Mouse (Mus musculus): ENCODE results near the gene Cyp8b1. TPM values are rescaled to one million over a fixed set of nuclear protein-coding genes. Genes with fewer than 3 reads are reported as not detected.

Gene Cyp8b1
- total RNA-seq, 1 experiment = not detected

DNA sequence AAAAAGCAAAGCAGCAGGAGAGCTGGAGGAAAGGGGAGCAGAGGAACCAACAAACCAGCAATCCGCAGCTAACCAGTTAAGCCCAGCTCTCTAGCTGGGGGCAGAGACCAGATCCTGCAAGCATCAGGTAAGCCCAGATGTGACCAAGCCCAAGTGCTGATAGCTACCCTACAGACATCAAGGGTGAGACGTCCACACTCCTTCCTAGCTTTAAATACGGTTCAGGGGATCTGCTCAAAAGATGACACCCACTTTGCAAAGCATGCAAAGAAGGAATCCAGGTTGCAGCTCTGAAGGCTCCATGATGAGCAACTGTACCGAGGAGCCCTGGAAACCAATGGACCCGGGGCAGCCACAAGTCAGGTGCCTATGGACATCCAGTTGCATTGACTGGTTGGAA lies 9.6 kb downstream of the Cyp8b1 start:
- in situ Hi-C loops (cut with MboI; ENCODE audit: low sequenced_read_pairs in 2 of 2, unreplicated experiment in 2 of 2) = no loop called here
- DNase-seq (ENCODE audit: low read depth, low spot score) = no peak
- peaks cover 0 to 2% of the 10 kb centered on the region in 2 experiments; a peak in 1 of 4 replicates for H3K4me1 ChIP-seq (ENCODE audit: control insufficient read depth in 2 of 2, insufficient read depth in 2 of 2, low read length in 2 of 2, poor library complexity in 1 of 2)
- no peaks in the 10 kb centered on the region for H3K36me3 ChIP-seq (ENCODE audit: control insufficient read depth, insufficient read depth, low read length, poor library complexity, severe bottlenecking)
- TF ChIP-seq ZNF384 (IDR thresholded peaks at IDR 0.05; ENCODE audit: low read depth, low read length) = no peak
- TF ChIP-seq CHD2 (IDR thresholded peaks at IDR 0.05; ENCODE audit: low read depth, low read length) = no peak
- no peak for TF ChIP-seq ZC3H11A (IDR thresholded peaks at IDR 0.05; ENCODE audit: borderline replicate concordance, low read depth, low read length)
- TF ChIP-seq HCFC1 (IDR thresholded peaks at IDR 0.05; ENCODE audit: borderline replicate concordance, insufficient read depth, low read length) = no peak
- no peak for TF ChIP-seq MAFK (IDR thresholded peaks at IDR 0.05; ENCODE audit: insufficient read depth, low read depth, low read length)
- no peak overlapping the region for H3K27ac ChIP-seq (ENCODE audit: insufficient read depth, low read depth, low read length, poor library complexity, severe bottlenecking)
- H3K4me3 ChIP-seq (ENCODE audit: insufficient read depth in 1 of 2, low read depth in 1 of 2, low read length in 2 of 2, poor library complexity in 1 of 2, severe bottlenecking in 1 of 2) = no peak overlapping the region
- H3K9ac ChIP-seq (ENCODE audit: insufficient read depth, low read depth, low read length, poor library complexity, severe bottlenecking) = no peak overlapping the region
- no peaks in the 10 kb centered on the region for H3K9me3 ChIP-seq (ENCODE audit: control insufficient read depth, insufficient read depth, low read depth, low read length)

DNA sequence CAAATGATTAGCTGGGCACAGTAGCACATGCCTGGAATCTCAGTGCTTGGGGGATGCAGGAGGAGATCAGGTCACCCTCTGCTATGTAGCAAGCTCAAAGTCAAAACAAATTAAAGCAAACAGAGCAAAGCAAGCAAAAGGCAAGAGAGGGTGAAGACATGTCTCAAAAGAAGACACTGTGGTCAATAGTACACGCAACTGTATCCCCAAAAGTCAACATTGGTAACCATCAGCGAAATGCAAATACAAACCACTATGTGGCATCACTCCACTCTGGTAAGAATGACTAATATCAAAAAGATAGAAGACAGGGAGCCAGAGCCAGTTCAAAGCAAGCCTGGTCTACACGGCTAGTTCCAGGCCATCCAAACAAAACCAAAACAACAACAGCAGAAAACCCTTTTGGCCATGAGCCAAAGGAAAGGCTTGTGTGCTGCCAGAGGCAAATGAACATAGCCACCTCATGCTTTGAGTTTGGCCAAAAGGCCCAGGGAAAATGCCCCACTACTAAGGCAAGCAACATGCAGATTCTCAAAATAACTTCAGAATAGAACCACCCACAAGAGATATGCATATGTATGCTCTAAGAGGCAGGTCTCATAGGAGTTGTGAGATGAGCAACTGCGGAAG lies 10.4 kb downstream of the Cyp8b1 start:
- Histone ChIP-seq H3K9me3 (ENCODE audit: control insufficient read depth, insufficient read depth, low read depth, low read length) (no peaks in the 10 kb centered on the region), H3K36me3 (ENCODE audit: control insufficient read depth, insufficient read depth, low read length, poor library complexity, severe bottlenecking) (no peaks in the 10 kb centered on the region), H3K4me3 (ENCODE audit: insufficient read depth in 1 of 2, low read depth in 1 of 2, low read length in 2 of 2, poor library complexity in 1 of 2, severe bottlenecking in 1 of 2) (no peak overlapping the region), H3K4me1 (ENCODE audit: control insufficient read depth in 2 of 2, insufficient read depth in 2 of 2, low read length in 2 of 2, poor library complexity in 1 of 2) (peaks cover 0 to 2% of the 10 kb centered on the region in 2 experiments; a peak in 1 of 4 replicates), H3K9ac (ENCODE audit: insufficient read depth, low read depth, low read length, poor library complexity, severe bottlenecking) (no peak overlapping the region), H3K27ac (ENCODE audit: insufficient read depth, low read depth, low read length, poor library complexity, severe bottlenecking) (no peak overlapping the region)
- no peak for DNase-seq (ENCODE audit: low read depth, low spot score)
- TF ChIP-seq HCFC1 (IDR thresholded peaks at IDR 0.05; ENCODE audit: borderline replicate concordance, insufficient read depth, low read length) (no peak), CHD2 (IDR thresholded peaks at IDR 0.05; ENCODE audit: low read depth, low read length) (no peak), MAFK (IDR thresholded peaks at IDR 0.05; ENCODE audit: insufficient read depth, low read depth, low read length) (no peak), ZNF384 (IDR thresholded peaks at IDR 0.05; ENCODE audit: low read depth, low read length) (no peak), ZC3H11A (IDR thresholded peaks at IDR 0.05; ENCODE audit: borderline replicate concordance, low read depth, low read length) (no peak)
- in situ Hi-C loops (cut with MboI; ENCODE audit: low sequenced_read_pairs in 2 of 2, unreplicated experiment in 2 of 2) = no loop called here

DNA sequence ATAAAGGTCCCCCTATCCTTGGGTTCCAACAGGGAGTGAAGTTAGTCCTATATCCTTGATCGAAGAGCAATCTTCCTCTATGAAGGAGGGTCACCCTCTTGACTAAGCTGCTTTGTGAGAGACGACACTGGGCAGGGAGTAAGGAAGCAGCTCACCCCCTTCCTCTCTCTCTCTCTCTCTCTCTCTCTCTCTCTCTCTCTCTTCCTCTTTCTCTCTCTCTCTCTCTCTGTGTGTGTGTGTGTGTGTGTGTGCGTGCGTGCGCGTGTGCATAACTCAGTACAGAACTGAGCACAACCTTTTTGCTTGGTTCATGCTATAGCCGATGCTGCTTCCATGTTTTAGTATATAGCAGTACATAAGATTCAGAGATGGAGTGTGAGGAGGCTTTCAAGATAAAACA lies 11.2 kb downstream of the Cyp8b1 start:
- in situ Hi-C loops (cut with MboI; ENCODE audit: low sequenced_read_pairs in 2 of 2, unreplicated experiment in 2 of 2) = no loop called here
- Histone ChIP-seq H3K9me3 (ENCODE audit: control insufficient read depth, insufficient read depth, low read depth, low read length) (no peaks in the 10 kb centered on the region), H3K4me3 (ENCODE audit: insufficient read depth in 1 of 2, low read depth in 1 of 2, low read length in 2 of 2, poor library complexity in 1 of 2, severe bottlenecking in 1 of 2) (no peak overlapping the region), H3K4me1 (ENCODE audit: control insufficient read depth in 2 of 2, insufficient read depth in 2 of 2, low read length in 2 of 2, poor library complexity in 1 of 2) (peaks cover 0 to 2% of the 10 kb centered on the region in 2 experiments; a peak in 1 of 4 replicates), H3K27ac (ENCODE audit: insufficient read depth, low read depth, low read length, poor library complexity, severe bottlenecking) (no peak overlapping the region), H3K36me3 (ENCODE audit: control insufficient read depth, insufficient read depth, low read length, poor library complexity, severe bottlenecking) (no peaks in the 10 kb centered on the region), H3K9ac (ENCODE audit: insufficient read depth, low read depth, low read length, poor library complexity, severe bottlenecking) (no peak overlapping the region)
- TF ChIP-seq HCFC1 (IDR thresholded peaks at IDR 0.05; ENCODE audit: borderline replicate concordance, insufficient read depth, low read length) = no peak
- no peak for TF ChIP-seq CHD2 (IDR thresholded peaks at IDR 0.05; ENCODE audit: low read depth, low read length)
- no peak for TF ChIP-seq MAFK (IDR thresholded peaks at IDR 0.05; ENCODE audit: insufficient read depth, low read depth, low read length)
- no peak for TF ChIP-seq ZC3H11A (IDR thresholded peaks at IDR 0.05; ENCODE audit: borderline replicate concordance, low read depth, low read length)
- no peak for TF ChIP-seq ZNF384 (IDR thresholded peaks at IDR 0.05; ENCODE audit: low read depth, low read length)
- no peak for DNase-seq (ENCODE audit: low read depth, low spot score)

DNA sequence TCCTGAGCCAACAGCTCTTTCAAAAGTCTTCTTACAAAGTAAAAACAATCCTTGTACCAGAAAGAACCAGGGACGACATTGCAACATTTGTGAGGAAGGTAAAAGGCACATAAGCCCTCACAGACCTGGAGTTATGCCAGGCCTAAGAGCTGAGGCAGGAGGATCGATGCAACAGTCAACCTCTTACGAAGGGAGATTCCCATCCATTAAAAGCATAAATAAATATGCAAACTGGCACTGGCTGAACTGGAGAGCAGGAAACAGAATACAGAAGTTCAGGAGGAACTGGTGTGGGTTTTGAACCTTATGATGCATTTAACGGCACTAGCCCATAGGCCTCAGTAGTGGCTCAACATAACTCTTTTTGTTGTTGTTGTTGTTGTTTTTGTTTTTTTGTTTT lies 11.8 kb downstream of the Cyp8b1 start:
- Histone ChIP-seq H3K36me3 (ENCODE audit: control insufficient read depth, insufficient read depth, low read length, poor library complexity, severe bottlenecking) (no peaks in the 10 kb centered on the region), H3K9ac (ENCODE audit: insufficient read depth, low read depth, low read length, poor library complexity, severe bottlenecking) (no peak overlapping the region), H3K9me3 (ENCODE audit: control insufficient read depth, insufficient read depth, low read depth, low read length) (no peaks in the 10 kb centered on the region), H3K4me1 (ENCODE audit: control insufficient read depth in 2 of 2, insufficient read depth in 2 of 2, low read length in 2 of 2, poor library complexity in 1 of 2) (peaks cover 0 to 2% of the 10 kb centered on the region in 2 experiments; a peak in 1 of 4 replicates), H3K27ac (ENCODE audit: insufficient read depth, low read depth, low read length, poor library complexity, severe bottlenecking) (no peak overlapping the region), H3K4me3 (ENCODE audit: insufficient read depth in 1 of 2, low read depth in 1 of 2, low read length in 2 of 2, poor library complexity in 1 of 2, severe bottlenecking in 1 of 2) (no peak overlapping the region)
- no peak for DNase-seq (ENCODE audit: low read depth, low spot score)
- no peak for TF ChIP-seq ZNF384 (IDR thresholded peaks at IDR 0.05; ENCODE audit: low read depth, low read length)
- TF ChIP-seq HCFC1 (IDR thresholded peaks at IDR 0.05; ENCODE audit: borderline replicate concordance, insufficient read depth, low read length) = no peak
- no peak for TF ChIP-seq ZC3H11A (IDR thresholded peaks at IDR 0.05; ENCODE audit: borderline replicate concordance, low read depth, low read length)
- TF ChIP-seq CHD2 (IDR thresholded peaks at IDR 0.05; ENCODE audit: low read depth, low read length) = no peak
- no peak for TF ChIP-seq MAFK (IDR thresholded peaks at IDR 0.05; ENCODE audit: insufficient read depth, low read depth, low read length)
- in situ Hi-C loops (cut with MboI; ENCODE audit: low sequenced_read_pairs in 2 of 2, unreplicated experiment in 2 of 2) = no loop called here

All from ES-E14 (cell line).